Mouse (Mus musculus) brain, embryonic 14.5 days (tissue): ENCODE measurements around the gene Spred2. TPM values are rescaled to one million over a fixed set of nuclear protein-coding genes. Genes with fewer than 3 reads are reported as not detected.
A peak's percentile ranks its signal among the peaks of the same experiment; 100 is the strongest.

Experiments
- DNase-seq: peaks from one replicate; pipeline ENCODE4 v3.0.0-alpha.2; 2011; ENCODE audit warnings: low read depth
- CTCF ChIP-seq: fragments of 200-500 bp; IDR thresholded peaks from 2 replicates; pipeline ENCODE4 v1.5.1; 2012; ENCODE audit warnings: inconsistent platforms, mild to moderate bottlenecking, moderate library complexity, borderline replicate concordance; ENCODE audit not compliant: insufficient read depth, insufficient read length; ENCODE audit errors: extremely low read depth
- POLR2A ChIP-seq: fragments of 200-500 bp; IDR thresholded peaks from 2 replicates; pipeline ENCODE4 v1.6.1; 2012; ENCODE audit warnings: mild to moderate bottlenecking, inconsistent platforms, borderline replicate concordance; ENCODE audit not compliant: poor library complexity, insufficient read depth, insufficient read length, severe bottlenecking; ENCODE audit errors: extremely low read depth
- polyA plus RNA-seq: library from polyadenylated mRNA; depleted of rRNA; stranded (reverse); fragments of >200 nt; gene quantifications from 2 replicates; pipeline ENCODE4 v1.2.3, GENCODE M21; 2012

Spred2 gene
- polyA plus RNA-seq, 1 experiment, result 22.4 TPM

- TF ChIP-seq CTCF, result no peak
- no peak for TF ChIP-seq POLR2A
- DNase-seq, result peak; percentile 89
Observed at GRCm38 (mm10) chr11:19925976-19926842, 2.0 kb downstream of the Spred2 start.

DNA sequence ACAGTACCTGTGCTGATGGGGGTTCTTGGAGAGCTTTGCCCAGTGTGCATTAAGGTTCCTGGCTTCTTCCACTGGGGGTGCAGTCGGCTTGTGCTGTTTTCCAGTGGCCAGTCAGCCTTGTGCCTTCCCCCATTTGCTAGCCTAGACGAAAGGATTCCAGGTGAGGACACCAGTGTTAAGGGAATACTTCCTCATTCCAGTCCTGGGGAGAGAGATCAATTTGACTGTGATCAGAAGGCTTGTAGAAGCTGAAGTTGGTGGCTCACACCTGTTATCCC is 2.6 kb downstream of the Spred2 start:
- TF ChIP-seq POLR2A (no peak), CTCF (no peak)
- DNase-seq, result no peak

DNA sequence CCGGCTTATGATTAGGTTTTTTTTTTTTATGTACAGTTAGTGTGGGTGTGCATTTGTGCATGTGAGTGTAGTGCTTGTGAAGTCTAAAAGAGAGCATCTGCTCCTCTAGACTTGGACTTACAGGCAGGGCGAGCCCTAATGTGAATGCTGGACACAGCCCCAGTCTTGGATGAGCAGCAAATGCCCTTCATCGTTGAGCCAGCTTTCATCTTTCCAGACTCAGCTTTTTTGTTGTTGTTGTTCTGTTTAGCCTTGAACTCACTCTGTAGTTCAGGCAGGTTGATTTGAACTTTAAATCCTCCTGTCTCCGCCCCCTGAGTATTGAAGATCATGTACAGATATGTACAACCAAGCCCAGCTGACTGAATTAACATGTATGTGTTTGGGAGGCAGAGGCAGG is 4.5 kb downstream of the Spred2 start:
- no peak for TF ChIP-seq POLR2A
- no peak for TF ChIP-seq CTCF
- no peak for DNase-seq

DNA sequence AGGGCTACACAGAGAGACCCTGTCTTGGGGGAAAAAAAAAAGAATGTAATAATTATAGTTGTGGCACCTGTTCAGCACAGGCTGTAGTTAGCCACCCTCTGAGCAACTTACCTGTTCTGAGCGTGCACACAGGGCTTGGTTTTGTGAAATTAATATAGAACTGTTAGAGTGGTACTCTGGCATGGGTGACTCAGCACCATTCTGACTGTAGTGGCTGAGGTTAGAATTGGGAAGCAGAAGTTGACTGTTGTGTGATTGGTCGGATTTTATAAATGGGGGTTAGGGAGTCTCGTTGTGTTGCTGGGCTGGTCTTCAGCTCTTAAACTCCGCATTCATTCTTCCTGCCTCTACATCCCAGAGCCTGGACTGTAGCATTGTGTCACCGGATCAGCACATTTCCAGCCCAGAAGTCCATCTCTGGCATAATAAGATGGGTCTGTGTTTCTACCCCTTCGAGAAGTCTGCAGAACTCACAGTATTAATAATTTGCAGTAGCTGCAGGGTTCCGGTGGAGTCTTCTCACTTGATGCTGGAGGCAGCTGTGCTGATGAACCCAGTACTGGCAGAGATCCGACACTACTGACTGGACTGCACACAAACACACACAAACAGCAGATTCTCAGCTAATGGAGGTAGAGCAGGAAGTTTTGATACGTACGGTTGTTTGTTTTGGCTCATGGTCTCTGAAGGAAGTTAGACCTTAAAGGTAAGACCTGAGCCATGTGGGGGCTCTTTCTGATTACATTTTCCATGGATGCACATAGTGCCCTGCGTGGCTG is 5.1 kb downstream of the Spred2 start:
- TF ChIP-seq CTCF (no peak), POLR2A (no peak)
- no peak for DNase-seq

GRCm38 (mm10) chr11:19931569-19932230 is 7.5 kb downstream of the Spred2 start:
- DNase-seq, result no peak
- TF ChIP-seq POLR2A, result no peak
- TF ChIP-seq CTCF, result no peak

DNA sequence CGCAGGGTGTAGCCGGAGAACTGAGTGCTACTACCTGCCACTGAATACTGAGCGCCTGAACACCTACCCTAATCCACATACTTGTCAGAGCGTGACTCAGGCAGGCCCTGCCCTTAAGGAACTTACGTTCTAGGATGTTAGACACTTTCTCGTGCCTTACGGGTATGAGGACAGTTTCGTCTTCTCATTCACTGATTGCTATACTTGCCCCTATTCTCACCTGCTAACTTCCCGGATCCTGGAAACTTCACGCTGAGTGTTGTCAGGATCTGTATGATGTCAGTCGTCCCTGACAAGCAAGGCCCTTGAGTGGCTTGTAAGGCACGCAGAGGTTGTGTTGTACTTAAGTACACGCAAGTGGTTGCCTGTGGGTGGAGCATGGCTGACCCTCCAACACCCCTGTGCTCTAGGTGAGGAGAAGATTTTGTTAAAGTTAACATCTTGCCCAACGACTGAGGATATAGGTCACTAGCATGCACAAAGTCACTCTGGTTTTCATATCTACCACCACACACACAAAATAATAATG is 8.9 kb downstream of the Spred2 start:
- no peak for TF ChIP-seq CTCF
- no peak for TF ChIP-seq POLR2A
- DNase-seq, result no peak

GRCm38 (mm10) chr11:19935524-19936354 is 11.6 kb downstream of the Spred2 start:
- peak; percentile 54 for DNase-seq
- TF ChIP-seq POLR2A (no peak), CTCF (no peak)

- TF ChIP-seq CTCF (no peak), POLR2A (no peak)
Observed at GRCm38 (mm10) chr11:19938456-19939004, 14.4 kb downstream of the Spred2 start.

GRCm38 (mm10) chr11:19939305-19939730 is 15.1 kb downstream of the Spred2 start:
- TF ChIP-seq CTCF (no peak), POLR2A (no peak)
- no peak for DNase-seq

More at GRCm38 (mm10) chr11:19938456-19939004, 14.4 kb downstream of the Spred2 start:
- DNase-seq, result no peak

DNA sequence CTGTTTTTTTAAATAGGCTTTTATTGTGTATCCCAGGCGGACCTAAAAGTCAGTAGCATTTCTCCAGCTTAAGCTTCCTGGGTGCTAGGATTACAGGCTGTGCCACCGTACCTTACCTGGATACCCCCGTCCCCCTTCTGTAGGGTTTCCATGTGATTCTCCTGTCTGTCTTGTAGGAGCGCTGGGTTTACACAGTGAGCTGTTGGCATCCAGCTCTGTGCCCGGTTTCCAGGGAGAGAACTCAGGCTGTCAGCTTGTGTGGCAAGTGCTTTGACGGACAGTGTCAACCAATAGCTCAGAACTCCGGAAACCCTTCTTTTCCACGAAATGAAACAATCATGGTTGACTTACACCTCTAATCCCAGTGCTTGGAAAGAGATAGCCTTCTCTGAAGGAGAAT is 15.7 kb downstream of the Spred2 start:
- TF ChIP-seq POLR2A (no peak), CTCF (no peak)
- DNase-seq, result no peak
